Mouse (Mus musculus): ENCODE data around the gene Dusp1. TPM values are rescaled to one million over a fixed set of nuclear protein-coding genes. Genes with fewer than 3 reads are reported as not detected.
A peak's percentile ranks its signal among the peaks of the same experiment; 100 is the strongest.

The Dusp1 gene
- polyA plus RNA-seq, 1 experiment from 2014 or later, result 21.7 TPM

DNA sequence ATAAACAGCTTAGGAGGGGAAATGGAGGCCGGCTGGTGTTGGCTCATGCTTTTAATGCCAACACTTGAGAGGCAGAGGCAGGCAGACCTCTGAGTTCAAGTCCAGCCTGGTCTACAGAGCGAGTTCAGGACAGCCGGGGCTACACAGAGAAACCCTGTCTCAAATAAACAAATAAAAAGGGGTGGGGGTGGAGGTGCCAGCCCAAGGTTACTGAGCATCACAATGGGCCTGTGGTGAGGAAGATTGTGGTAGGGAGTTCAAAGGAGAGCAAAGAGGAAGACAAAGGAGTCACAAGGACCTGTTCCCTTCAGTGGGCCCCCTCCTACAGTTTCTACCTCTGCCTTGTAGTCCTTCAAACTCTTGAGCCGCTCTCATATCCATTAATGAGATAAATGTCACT lies 50.7 kb downstream of the Dusp1 start:
- 63% methylated on average over 4 of the region's 4 CpGs for WGBS
- Histone ChIP-seq H3K4me3 (no peak overlapping the region), H3K27me3 (ENCODE audit: low read depth, poor library complexity, severe bottlenecking) (peaks cover 17% of the 10 kb centered on the region; the same call in 1 of the 2 replicates), H3K27ac (replicated peaks) (no peak overlapping the region), H3K9me3 (replicated peaks) (no peaks in the 10 kb centered on the region), H3K36me3 (peaks cover 7% of the 10 kb centered on the region), H3K4me1 (peaks cover 25% of the 10 kb centered on the region)
- DNase-seq (ENCODE audit: low spot score), result no peak

DNA sequence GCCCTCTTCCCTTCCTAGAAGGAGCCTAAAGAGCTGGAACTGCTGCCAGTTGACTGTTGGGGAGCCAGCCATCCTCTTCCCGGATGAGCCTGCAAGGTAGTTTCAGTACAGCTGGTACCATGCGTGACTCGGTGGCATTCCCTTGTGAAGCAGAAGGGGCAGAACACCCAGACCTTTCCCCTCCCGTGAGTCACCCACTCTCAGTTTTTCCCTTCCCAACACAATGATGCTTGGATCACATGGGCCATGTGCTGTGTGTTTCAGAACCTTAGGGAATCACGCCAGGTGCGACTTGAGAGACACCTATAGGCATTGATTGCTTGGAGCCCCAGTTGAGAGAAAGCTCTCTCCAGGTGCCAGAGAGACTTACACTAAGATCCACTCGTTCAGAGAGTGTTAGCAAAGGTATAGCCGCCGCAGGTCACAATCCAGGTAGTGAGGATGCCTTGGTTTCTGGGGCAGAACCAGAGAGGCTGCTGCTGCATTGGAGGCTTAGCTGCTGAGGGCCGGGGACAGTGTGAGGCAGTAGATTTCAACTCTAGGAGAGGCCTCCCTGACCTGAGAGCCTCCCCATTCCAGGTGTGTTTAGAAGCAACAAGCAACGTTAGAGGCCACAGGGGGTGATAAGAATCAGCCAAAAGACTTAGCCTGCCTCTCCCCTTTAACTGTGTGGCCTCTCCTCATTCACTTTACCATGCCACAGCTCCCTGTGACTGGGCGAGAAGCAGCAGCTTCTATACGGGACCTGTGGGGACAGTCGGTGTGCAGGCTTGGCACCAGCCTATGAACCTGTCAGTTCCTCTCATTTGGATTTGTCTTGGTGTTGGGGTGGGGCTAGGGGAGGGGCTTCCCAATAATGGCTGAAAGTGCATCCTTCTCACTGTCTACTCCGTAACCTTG lies 51.5 kb downstream of the Dusp1 start:
- Histone ChIP-seq H3K36me3 (peaks cover 16% of the 10 kb centered on the region), H3K4me3 (no peak overlapping the region), H3K4me1 (peaks cover 33% of the 10 kb centered on the region), H3K27ac (replicated peaks) (no peak overlapping the region), H3K27me3 (ENCODE audit: low read depth, poor library complexity, severe bottlenecking) (peaks cover 17% of the 10 kb centered on the region; the same call in 1 of the 2 replicates), H3K9me3 (replicated peaks) (no peaks in the 10 kb centered on the region)
- 80% methylated on average over 15 of the region's 15 CpGs for WGBS
- no peak for DNase-seq (ENCODE audit: low spot score)

DNA sequence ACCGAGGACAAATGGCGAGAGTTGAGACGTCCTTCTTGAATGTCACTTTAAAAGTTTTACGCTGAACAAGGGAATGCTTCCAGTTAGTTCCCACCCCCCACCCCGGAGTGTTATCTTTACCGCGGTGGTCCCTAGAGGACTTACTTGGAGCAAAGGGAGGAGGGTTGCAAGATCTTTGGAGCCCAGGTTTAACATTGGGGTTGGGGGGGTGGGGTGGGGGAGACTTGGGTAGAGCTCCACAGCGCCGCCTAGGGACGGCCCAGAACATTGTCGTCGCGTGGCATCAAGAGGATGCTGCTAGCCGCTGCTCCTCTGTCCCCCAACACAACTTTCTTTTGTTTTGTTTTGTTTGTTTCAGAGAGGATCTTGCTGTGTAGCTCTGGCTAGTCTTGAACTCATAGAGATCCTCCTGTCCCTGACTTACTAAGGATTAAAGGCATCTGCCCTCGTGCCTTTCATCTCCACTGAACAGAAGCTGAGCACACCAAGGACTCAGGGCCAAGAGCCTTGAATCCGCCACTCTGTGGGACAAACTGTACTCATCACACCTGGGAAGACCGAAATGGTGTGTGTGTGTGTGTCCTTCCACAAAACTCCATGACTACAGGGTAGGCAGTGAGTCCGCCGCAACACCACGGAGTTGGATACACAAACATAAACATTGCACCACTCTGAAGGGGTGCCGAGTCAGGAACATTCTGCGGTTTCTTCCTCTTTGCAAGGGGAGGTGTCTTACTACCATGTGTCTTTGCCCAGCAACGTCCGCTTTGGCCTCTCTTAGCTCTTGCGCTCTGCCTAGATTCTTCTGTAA lies 52.8 kb downstream of the Dusp1 start:
- WGBS, result 26% methylated on average over 25 of the region's 25 CpGs

DNA sequence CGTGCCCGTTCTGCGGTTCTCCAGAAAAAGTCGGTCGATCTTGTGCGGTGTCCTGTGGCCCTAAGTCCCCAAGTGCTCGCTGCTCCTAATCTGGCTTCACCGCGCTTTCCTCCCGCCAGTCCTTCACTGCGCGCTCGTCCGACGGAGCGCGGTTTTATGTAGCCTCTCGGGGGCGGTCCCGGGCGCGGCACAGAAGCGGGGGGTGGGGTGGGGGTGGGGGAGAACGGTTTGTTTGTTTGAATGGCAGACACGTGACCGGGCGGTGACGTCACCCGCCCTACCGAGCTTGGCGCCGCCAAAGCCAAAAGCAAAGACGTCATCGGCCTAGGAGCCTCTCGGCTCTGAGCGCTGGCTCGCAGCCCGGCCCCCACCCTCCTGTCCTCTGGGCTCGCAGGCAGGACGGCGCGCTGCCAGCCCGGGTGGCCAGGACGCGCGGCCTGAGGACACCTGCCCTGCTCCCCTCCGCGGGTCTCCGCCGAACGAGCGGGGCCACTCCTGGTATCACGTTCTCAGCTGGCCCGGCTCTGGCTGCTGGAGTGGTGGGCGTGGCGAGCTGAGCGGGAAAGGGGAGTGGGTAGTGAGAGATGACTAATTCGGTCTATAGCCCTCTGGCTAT lies 53.5 kb downstream of the Dusp1 start:
- DNase-seq (ENCODE audit: low spot score), result peak; percentile 97
- Histone ChIP-seq H3K36me3 (peaks cover 21% of the 10 kb centered on the region), H3K4me3 (peak overlapping the region; percentile 83), H3K27ac (replicated peaks) (peak overlapping the region; percentile 99), H3K27me3 (ENCODE audit: low read depth, poor library complexity, severe bottlenecking) (peaks cover 17% of the 10 kb centered on the region; the same call in 1 of the 2 replicates), H3K9me3 (replicated peaks) (no peaks in the 10 kb centered on the region), H3K4me1 (peaks cover 53% of the 10 kb centered on the region)
- WGBS, result under 1% methylated on average over 58 of the region's 58 CpGs

More for the DNA sequence above, 52.8 kb downstream of the Dusp1 start:
- peaks cover 17% of the 10 kb centered on the region; the same call in 1 of the 2 replicates for H3K27me3 ChIP-seq (ENCODE audit: low read depth, poor library complexity, severe bottlenecking)
- peak overlapping the region; percentile 99 for H3K27ac ChIP-seq (replicated peaks)
- H3K4me3 ChIP-seq, result peak overlapping the region; percentile 83
- H3K9me3 ChIP-seq (replicated peaks), result no peaks in the 10 kb centered on the region
- peaks cover 46% of the 10 kb centered on the region for H3K4me1 ChIP-seq
- peak; percentile 82 for DNase-seq (ENCODE audit: low spot score)
- peaks cover 21% of the 10 kb centered on the region for H3K36me3 ChIP-seq

DNA sequence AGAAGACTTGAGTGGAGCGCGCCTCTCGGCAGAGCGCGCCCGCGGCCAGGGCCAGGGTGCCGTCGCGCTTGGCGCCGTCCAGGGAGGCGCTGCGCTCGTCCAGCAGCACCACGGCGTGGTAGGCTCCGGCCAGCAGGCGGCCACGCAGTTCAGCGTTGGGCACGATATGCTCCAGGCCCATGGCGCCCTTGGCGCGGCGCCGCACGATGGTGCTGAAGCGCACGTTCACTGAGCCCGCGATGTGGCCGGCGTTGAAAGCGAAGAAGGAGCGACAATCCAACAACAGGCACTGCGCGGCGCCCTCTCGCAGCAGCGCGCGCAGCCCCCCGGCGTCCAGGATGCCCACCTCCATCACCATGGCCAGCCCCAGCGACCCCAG lies 54.0 kb downstream of the Dusp1 start:
- peak; percentile 83 for DNase-seq (ENCODE audit: low spot score)
- under 1% methylated on average over 46 of the region's 46 CpGs for WGBS

DNA sequence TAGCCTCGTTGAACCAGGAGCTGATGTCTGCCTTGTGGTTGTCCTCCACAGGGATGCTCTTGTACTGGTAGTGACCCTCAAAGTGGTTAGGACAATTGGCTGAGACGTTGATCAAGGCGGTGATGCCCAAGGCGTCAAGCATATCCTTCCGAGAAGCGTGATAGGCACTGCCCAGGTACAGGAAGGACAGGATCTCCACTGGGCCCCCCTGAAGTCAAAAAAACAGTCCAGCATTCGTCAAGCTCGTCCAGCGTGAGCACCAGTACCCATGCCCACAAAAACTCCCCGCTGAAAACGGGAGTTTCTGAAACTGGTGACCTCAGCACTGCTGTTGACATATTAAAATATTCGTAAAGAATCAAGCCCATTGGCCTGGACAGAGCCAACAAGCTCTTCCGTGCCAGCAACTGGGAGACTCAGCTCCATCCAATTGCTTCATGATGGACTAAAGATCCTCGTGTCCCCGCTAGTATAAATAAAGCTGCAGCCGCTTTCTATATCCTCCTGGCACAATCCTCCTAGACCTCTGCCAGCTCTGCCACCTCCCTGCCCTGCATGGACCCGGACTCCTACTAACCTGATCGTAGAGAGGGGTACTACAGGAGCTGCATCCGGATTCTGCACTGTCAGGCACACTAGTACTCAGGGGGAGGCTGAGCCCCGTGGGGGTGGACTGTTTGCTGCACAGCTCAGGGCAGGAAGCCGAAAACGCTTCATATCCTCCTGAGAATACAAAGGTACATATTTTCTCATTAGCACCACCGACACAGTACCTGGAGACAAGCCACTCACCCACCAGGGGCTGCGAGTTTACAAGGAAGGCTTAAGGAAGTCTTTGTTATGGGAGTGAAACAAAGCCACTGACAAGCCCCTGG lies 54.7 kb downstream of the Dusp1 start:
- Histone ChIP-seq H3K4me1 (peaks cover 65% of the 10 kb centered on the region), H3K27me3 (ENCODE audit: low read depth, poor library complexity, severe bottlenecking) (peaks cover 17% of the 10 kb centered on the region; the same call in 1 of the 2 replicates), H3K27ac (replicated peaks) (peak overlapping the region; percentile 99), H3K9me3 (replicated peaks) (no peaks in the 10 kb centered on the region), H3K36me3 (peaks cover 21% of the 10 kb centered on the region), H3K4me3 (peak overlapping the region; percentile 83)
- peak; percentile 18 for DNase-seq (ENCODE audit: low spot score)
- WGBS, result 29% methylated on average over 24 of the region's 24 CpGs

More for the DNA sequence above, 54.0 kb downstream of the Dusp1 start:
- H3K9me3 ChIP-seq (replicated peaks), result no peaks in the 10 kb centered on the region
- peaks cover 58% of the 10 kb centered on the region for H3K4me1 ChIP-seq
- peaks cover 21% of the 10 kb centered on the region for H3K36me3 ChIP-seq
- peaks cover 17% of the 10 kb centered on the region; the same call in 1 of the 2 replicates for H3K27me3 ChIP-seq (ENCODE audit: low read depth, poor library complexity, severe bottlenecking)
- H3K27ac ChIP-seq (replicated peaks), result peak overlapping the region; percentile 99
- peak overlapping the region; percentile 83 for H3K4me3 ChIP-seq

DNA sequence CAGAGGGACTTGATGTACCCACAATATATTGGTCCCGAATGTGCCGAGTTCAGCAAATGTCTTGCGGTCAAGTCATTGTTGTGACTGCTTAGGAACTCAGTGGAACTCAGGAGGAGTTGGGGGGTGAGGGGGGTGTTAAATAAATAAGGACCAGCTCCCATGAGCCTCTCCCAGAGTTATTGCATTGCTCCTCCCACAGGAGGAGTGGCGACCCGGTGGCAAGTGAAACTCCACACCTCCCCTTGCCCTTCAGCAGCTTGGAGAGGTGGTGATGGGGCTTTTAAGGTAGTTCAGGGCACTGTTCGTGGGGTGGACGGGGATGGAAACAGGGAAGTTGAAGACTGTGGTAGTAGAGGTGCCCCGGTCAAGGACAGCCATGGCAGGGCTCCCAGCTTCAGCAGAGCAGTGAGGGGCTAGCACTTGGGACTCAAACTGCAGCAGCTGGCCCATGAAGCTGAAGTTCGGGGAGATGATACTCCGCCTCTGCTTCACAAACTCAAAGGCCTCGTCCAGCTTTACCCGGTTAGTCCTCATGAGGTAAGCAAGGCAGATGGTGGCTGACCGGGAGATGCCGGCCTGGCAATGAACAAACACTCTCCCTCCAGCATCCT lies 55.8 kb downstream of the Dusp1 start:
- WGBS, result 85% methylated on average over 14 of the region's 14 CpGs
- no peak overlapping the region for H3K27ac ChIP-seq (replicated peaks)
- H3K9me3 ChIP-seq (replicated peaks), result no peaks in the 10 kb centered on the region
- peaks cover 21% of the 10 kb centered on the region for H3K36me3 ChIP-seq
- H3K4me1 ChIP-seq, result peaks cover 71% of the 10 kb centered on the region
- peak overlapping the region; percentile 83 for H3K4me3 ChIP-seq
- no peak for DNase-seq (ENCODE audit: low spot score)
- H3K27me3 ChIP-seq (ENCODE audit: low read depth, poor library complexity, severe bottlenecking), result peaks cover 12% of the 10 kb centered on the region; the same call in 1 of the 2 replicates

DNA sequence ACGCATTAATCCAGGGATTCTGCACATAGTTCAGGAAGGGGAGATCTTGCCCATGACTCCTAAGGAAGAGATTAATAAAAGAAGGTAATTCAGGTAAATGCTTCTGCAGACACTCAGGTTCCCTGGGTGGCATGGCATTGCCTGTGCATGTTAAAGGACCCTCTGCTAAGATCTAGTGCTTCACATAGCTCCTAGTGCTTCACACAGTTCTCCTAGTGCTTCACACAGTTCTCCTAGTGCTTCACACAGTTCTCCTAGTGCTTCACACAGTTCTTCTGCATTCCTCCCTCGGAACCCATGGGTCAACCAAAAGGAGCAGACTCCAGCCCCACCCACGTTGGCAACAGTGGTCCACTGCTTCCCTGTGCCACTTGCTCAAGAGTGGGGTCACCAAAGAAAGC lies 56.7 kb downstream of the Dusp1 start:
- no peak for DNase-seq (ENCODE audit: low spot score)
- WGBS, result 84% methylated on average over 3 of the region's 3 CpGs
- H3K9me3 ChIP-seq (replicated peaks), result no peaks in the 10 kb centered on the region
- H3K27ac ChIP-seq (replicated peaks), result no peak overlapping the region
- H3K27me3 ChIP-seq (ENCODE audit: low read depth, poor library complexity, severe bottlenecking), result peaks cover 3% of the 10 kb centered on the region; the same call in 1 of the 2 replicates
- peaks cover 71% of the 10 kb centered on the region for H3K4me1 ChIP-seq
- no peak overlapping the region for H3K4me3 ChIP-seq
- peaks cover 21% of the 10 kb centered on the region for H3K36me3 ChIP-seq

DNA sequence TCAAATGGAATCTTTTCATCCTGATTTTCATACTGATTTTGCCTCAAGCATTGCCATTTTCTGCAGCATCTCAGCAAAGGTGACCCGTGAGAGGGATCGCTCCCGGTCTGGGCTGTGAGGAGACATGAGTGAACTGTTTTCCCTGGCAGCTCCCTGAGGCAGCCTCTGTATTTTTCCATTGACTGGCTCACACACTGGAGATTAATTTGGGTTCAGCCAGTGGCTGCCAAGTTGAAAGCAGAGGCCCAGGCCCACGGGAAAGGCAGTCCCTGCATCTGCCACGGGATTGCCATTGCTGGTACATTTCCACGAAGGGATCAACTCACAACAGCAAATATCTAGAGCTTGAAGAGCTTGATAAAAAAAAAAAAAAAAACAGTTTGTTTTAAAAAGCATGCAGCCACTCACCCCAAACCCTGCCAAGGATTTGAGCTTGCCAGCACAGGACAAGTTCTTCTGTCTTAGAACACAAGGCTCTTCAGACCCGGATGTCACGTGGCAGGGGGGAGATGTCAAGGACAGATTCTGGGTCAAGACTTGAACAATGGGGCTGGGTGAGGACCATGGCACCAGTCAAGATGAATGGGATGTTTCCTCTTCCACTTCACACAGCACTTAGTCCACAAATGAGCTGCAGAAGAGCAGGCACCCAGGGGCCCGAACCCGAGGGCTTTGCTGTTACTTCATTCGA lies 57.8 kb downstream of the Dusp1 start:
- H3K27me3 ChIP-seq (ENCODE audit: low read depth, poor library complexity, severe bottlenecking), result no peaks in the 10 kb centered on the region; the same call in 1 of the 2 replicates
- no peaks in the 10 kb centered on the region for H3K9me3 ChIP-seq (replicated peaks)
- peak overlapping the region; percentile 91 for H3K27ac ChIP-seq (replicated peaks)
- peak; percentile 23 for DNase-seq (ENCODE audit: low spot score)
- H3K36me3 ChIP-seq, result peaks cover 21% of the 10 kb centered on the region
- H3K4me3 ChIP-seq, result peak overlapping the region; percentile 52; the same call in 1 of the 2 replicates
- H3K4me1 ChIP-seq, result peaks cover 66% of the 10 kb centered on the region
- 53% methylated on average over 11 of the region's 11 CpGs for WGBS

DNA sequence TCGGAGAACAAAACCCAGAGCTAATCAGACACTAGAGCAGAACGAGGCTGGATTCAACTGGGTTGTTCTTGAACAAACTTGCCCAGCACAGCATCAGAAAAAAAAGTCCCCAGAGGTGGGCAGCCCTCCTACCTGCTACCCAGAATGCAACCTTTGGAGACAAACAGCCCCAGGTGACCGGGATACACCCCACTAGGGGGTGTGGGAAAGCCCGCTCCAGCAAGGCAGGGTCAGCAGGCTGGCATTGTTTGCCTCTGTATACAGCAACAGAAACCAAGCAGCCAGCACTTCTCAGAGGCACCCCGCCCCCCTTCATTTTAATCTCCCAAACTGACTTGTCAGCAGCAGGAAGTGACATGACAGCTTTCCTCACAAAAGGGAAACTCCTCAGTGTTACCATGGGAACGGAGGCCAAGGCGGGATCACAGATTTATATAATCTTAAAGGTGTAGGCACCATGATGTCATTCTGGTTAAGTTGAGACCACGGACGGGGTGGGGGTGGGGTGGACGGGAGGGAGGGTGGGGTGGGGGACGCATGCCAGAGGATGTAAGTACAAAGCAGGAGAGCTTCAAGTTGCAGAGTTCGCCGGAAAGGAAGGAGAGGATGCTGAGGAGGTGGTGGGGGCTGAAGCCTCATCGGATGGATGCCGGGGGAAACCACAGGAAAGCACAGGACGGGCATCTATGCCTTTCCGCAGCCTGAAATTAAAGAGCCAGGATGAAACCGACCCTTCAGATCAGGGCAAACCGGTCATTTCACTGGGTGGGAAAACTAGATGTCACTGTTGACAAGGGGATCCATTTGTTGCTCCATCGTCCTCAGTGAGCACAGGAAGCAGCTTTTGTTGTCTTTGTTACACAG lies 58.9 kb downstream of the Dusp1 start:
- Histone ChIP-seq H3K36me3 (peaks cover 21% of the 10 kb centered on the region), H3K4me3 (peak overlapping the region; percentile 52), H3K27me3 (ENCODE audit: low read depth, poor library complexity, severe bottlenecking) (no peaks in the 10 kb centered on the region; the same call in 1 of the 2 replicates), H3K27ac (replicated peaks) (peak overlapping the region; percentile 91), H3K9me3 (replicated peaks) (no peaks in the 10 kb centered on the region), H3K4me1 (peaks cover 63% of the 10 kb centered on the region)
- 3% methylated on average over 20 of the region's 20 CpGs for WGBS
- peak; percentile 84 for DNase-seq (ENCODE audit: low spot score)
